8 mouse cellular contexts compared by ENCODE assay signal in the genomic region with DNA sequence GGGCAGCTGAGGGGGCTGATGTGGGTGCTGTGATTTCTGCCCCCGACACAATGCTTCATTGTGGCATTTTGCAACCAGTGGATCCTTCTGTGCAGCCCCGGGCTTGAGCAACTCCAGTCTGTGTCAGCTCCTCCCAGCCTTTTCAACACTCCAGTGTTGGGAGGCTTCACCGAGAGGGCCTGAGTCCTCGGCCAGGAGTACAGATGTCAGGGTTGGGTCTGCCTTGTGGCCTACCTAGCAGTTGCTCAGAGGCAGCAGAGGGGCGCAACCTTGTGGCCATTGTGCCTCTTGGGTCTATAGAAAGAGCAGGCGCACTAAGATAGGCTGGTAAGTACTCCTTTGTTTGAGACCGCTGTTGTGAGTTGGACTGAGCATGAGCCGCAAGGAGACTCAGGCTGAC. TPM values are rescaled to one million over a fixed set of nuclear protein-coding genes. Genes with fewer than 3 reads are reported as not detected.
DNase-seq lines count a peak whose midpoint lies in the region; ATAC-seq and TF ChIP-seq lines count a peak whose summit lies in the region.

No protein-coding gene starts in this region.

- ATAC-seq in embryonic facial prominence, embryonic 13.5 days (ENCODE audit: insufficient number of reproducible peaks, insufficient read depth, low FRiP score, low TSS enrichment, low read depth): no peak
- no peak for ATAC-seq in lung, embryonic 14.5 days (ENCODE audit: insufficient read depth)

- H3K9ac ChIP-seq in embryonic facial prominence, embryonic 13.5 days: no peak overlapping the region
- no peak overlapping the region for H3K9ac ChIP-seq in lung, embryonic 14.5 days

- WGBS in embryonic facial prominence, embryonic 13.5 days: 64% methylated on average over 8 of the region's 8 CpGs
- WGBS in lung, embryonic 14.5 days: 72% methylated on average over 8 of the region's 8 CpGs

- H3K36me3 ChIP-seq in embryonic facial prominence, embryonic 13.5 days: peaks cover 19% of the 10 kb centered on the region
- no peaks in the 10 kb centered on the region for H3K36me3 ChIP-seq in lung, embryonic 14.5 days (ENCODE audit: insufficient read depth)

- intact Hi-C loops in left cerebral cortex, postnatal 10 days (cut with DNase I): no loop called here

- DNase-seq in retina, postnatal 1 day: peak; percentile 27
- DNase-seq in retina, embryonic 14.5 days (ENCODE audit: low spot score): no peak
- DNase-seq in lung, embryonic 14.5 days: peak; percentile 27
- peak; percentile 42 to 56 for DNase-seq in thymus, postnatal 36 days
- no peak for DNase-seq in left cerebral cortex, postnatal 10 days (ENCODE audit: extremely low spot score in 1 of 2, low spot score in 2 of 2)
- DNase-seq in frontal cortex, postnatal 36 days (ENCODE audit: low spot score in 2 of 2): no peak
- DNase-seq in right cerebral cortex, adult 18-20 months: no peak

- no peaks in the 10 kb centered on the region for H3K9me3 ChIP-seq in embryonic facial prominence, embryonic 13.5 days
- no peaks in the 10 kb centered on the region for H3K9me3 ChIP-seq in lung, embryonic 14.5 days (ENCODE audit: low read depth, low read length)

- peaks cover 48% of the 10 kb centered on the region for H3K4me1 ChIP-seq in embryonic facial prominence, embryonic 13.5 days
- H3K4me1 ChIP-seq in lung, embryonic 14.5 days (ENCODE audit: insufficient read depth): peaks cover 11% of the 10 kb centered on the region; the same call in 1 of the 2 replicates

- H3K27ac ChIP-seq in embryonic facial prominence, embryonic 13.5 days: peak overlapping the region; percentile 63; the same call in 1 of the 2 replicates
- no peak overlapping the region for H3K27ac ChIP-seq in lung, embryonic 14.5 days (ENCODE audit: low read depth)

- H3K27me3 ChIP-seq in embryonic facial prominence, embryonic 13.5 days: no peaks in the 10 kb centered on the region
- H3K27me3 ChIP-seq in lung, embryonic 14.5 days (ENCODE audit: insufficient read depth, low read length): no peaks in the 10 kb centered on the region

- TF ChIP-seq CTCF in lung, embryonic 14.5 days (IDR thresholded peaks at IDR 0.05; ENCODE audit: low read depth): peak; percentile 38

- H3K4me2 ChIP-seq in embryonic facial prominence, embryonic 13.5 days: peak overlapping the region; percentile 78
- H3K4me2 ChIP-seq in lung, embryonic 14.5 days: peak overlapping the region; percentile 84

- H3K4me3 ChIP-seq in embryonic facial prominence, embryonic 13.5 days: no peak overlapping the region
- H3K4me3 ChIP-seq in lung, embryonic 14.5 days (ENCODE audit: low read depth, low read length): no peak overlapping the region

RNA-seq across cellular contexts. Expression of a gene that starts 1.5 kb away (rescaled TPM):
- 10.7 and 11.1 TPM in 2 replicates for polyA plus RNA-seq in embryonic facial prominence, embryonic 13.5 days (2015; fragmentation: Nextera tagmentation; extraction: Ambion mirVana)
- polyA plus RNA-seq in lung, embryonic 14.5 days (2014; fragmentation: Nextera tagmentation; extraction: Ambion mirVana): 8.2 and 8.5 TPM in 2 replicates
- total RNA-seq in left cerebral cortex, postnatal 10 days (2021): 1 to 10 TPM; 7.8 to 8.4 TPM

RNA-seq across cellular contexts. Expression of a gene that starts 15.5 kb away (rescaled TPM):
- polyA plus RNA-seq in embryonic facial prominence, embryonic 13.5 days (2015; fragmentation: Nextera tagmentation; extraction: Ambion mirVana): 315 and 316 TPM in 2 replicates
- 228 and 231 TPM in 2 replicates for polyA plus RNA-seq in lung, embryonic 14.5 days (2014; fragmentation: Nextera tagmentation; extraction: Ambion mirVana)
- total RNA-seq in left cerebral cortex, postnatal 10 days (2021): 100 to 1,000 TPM; 132 to 141 TPM

RNA-seq across cellular contexts. Expression of a gene that starts 45.0 kb away (rescaled TPM):
- not detected in 2 replicates for polyA plus RNA-seq in embryonic facial prominence, embryonic 13.5 days (2015; fragmentation: Nextera tagmentation; extraction: Ambion mirVana)
- polyA plus RNA-seq in lung, embryonic 14.5 days (2014; fragmentation: Nextera tagmentation; extraction: Ambion mirVana): not detected in 2 replicates
- not detected for total RNA-seq in left cerebral cortex, postnatal 10 days (2021)

Comparison
In these comparisons a context has a peak if more than half of its experiments do, and no peak if none do; other contexts are left out.
1. DNase-seq: peak in retina, postnatal 1 day (single experiment), lung, embryonic 14.5 days (single experiment) and thymus, postnatal 36 days (2 of 2); none in retina, embryonic 14.5 days (single experiment), left cerebral cortex, postnatal 10 days (0 of 2), frontal cortex, postnatal 36 days (0 of 2) and right cerebral cortex, adult 18-20 months (single experiment).